Mouse (Mus musculus): ENCODE results near the gene Invs.

DNA sequence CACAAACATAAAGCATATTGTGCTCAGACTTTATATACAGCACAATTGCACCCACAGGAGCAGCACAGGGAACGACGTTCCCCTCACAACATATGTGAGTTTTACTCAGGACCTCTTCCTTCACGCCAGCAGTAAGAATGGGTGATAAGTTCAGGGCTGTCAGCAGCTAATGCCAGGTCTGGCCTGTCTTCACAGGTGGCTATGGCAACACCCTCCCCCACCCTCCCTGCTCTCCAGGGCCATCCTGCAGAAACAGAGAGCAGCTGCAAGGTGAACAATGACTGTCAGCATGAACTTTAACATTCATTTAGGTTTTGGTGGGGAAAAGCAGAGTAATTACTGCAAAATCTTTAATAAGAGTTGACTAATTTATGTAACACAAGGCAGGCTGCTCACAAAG lies 147.9 kb downstream of the Invs start:
- TF ChIP-seq CTCF (IDR thresholded peaks at IDR 0.05; ENCODE audit: extremely low read depth, insufficient read depth, low read length): no peak
- no peak for TF ChIP-seq POLR2A (IDR thresholded peaks at IDR 0.05; ENCODE audit: extremely low read depth, insufficient read depth, low read length)
